Mouse (Mus musculus) G1E (cell line): ENCODE measurements around the gene Pms2. TPM values are rescaled to one million over a fixed set of nuclear protein-coding genes. Genes with fewer than 3 reads are reported as not detected.

Experiments used
- ATAC-seq: 2 replicates; pipeline ENCODE4 v1.8.0; 2016; ENCODE audit warnings: mild to moderate bottlenecking; ENCODE audit not compliant: insufficient number of reproducible peaks, poor library complexity, low FRiP score, severe bottlenecking; ENCODE audit errors: extremely low read depth
- DNase-seq: peaks from one replicate; pipeline ENCODE4 v3.0.0; 2012; ENCODE audit warnings: low spot score
- H3K27me3 ChIP-seq: 2 replicates; pipeline ENCODE4 v1.6.1; 2012; ENCODE audit warnings: mild to moderate bottlenecking, low read length, inconsistent platforms; ENCODE audit not compliant: insufficient read depth
- H3K36me3 ChIP-seq: replicated peaks from 2 replicates; pipeline ENCODE3; 2012; ENCODE audit warnings: mild to moderate bottlenecking, inconsistent platforms
- H3K4me1 ChIP-seq: 2 replicates; pipeline ENCODE4 v1.6.1; 2012; ENCODE audit warnings: low read depth, low read length, inconsistent platforms, mixed read lengths; ENCODE audit not compliant: insufficient read depth
- H3K4me3 ChIP-seq: 2 replicates; pipeline ENCODE4 v1.5.1; 2012; ENCODE audit warnings: low read depth, mild to moderate bottlenecking, inconsistent platforms, low read length, moderate library complexity, mixed read lengths
- H3K9me3 ChIP-seq: replicated peaks from 2 replicates; pipeline ENCODE4 v1.6.1; 2012; ENCODE audit warnings: inconsistent platforms
- CTCF ChIP-seq: IDR thresholded peaks from 2 replicates; pipeline ENCODE4 v1.5.1; 2012; ENCODE audit warnings: low read depth, low read length, inconsistent platforms, mixed read lengths
- GATA1 ChIP-seq: IDR thresholded peaks from 2 replicates; pipeline ENCODE4 v1.6.1; 2012; ENCODE audit warnings: borderline replicate concordance, low read length, inconsistent platforms, mixed read lengths
- GATA2 ChIP-seq: IDR thresholded peaks from 2 replicates; pipeline ENCODE4 v1.6.1; 2012; ENCODE audit warnings: low read depth, low read length, inconsistent platforms, borderline replicate concordance
- POLR2AphosphoS5 ChIP-seq: IDR thresholded peaks from 2 replicates; pipeline ENCODE4 v1.6.1; 2012; ENCODE audit warnings: low read depth, low read length, inconsistent platforms; ENCODE audit not compliant: insufficient replicate concordance
- TAL1 ChIP-seq: conservative IDR thresholded peaks from 2 replicates; pipeline ENCODE4 v1.6.1; 2012; ENCODE audit warnings: low read depth, low read length, inconsistent platforms, mixed read lengths
- polyA plus RNA-seq: library from polyadenylated mRNA; stranded (reverse); fragments of >175 nt; gene quantifications from 2 replicates; pipeline ENCODE4 v1.2.3, GENCODE M21; 2012
- total RNA-seq, 2 experiments: library from RNA; stranded (forward) in 1 of 2; stranded (reverse) in 1 of 2; fragments of 200-1000 nt in 1 of 2; fragments of >200 nt in 1 of 2; fragmentation: Nextera tagmentation in 1 of 2; gene quantifications; 2 replicates each; pipeline ENCODE4 v1.2.3; 2014 to 2017

Pms2 gene
- total and polyA plus RNA-seq, 3 experiments = 2.3 to 46.9 (median 36.4) TPM

DNA sequence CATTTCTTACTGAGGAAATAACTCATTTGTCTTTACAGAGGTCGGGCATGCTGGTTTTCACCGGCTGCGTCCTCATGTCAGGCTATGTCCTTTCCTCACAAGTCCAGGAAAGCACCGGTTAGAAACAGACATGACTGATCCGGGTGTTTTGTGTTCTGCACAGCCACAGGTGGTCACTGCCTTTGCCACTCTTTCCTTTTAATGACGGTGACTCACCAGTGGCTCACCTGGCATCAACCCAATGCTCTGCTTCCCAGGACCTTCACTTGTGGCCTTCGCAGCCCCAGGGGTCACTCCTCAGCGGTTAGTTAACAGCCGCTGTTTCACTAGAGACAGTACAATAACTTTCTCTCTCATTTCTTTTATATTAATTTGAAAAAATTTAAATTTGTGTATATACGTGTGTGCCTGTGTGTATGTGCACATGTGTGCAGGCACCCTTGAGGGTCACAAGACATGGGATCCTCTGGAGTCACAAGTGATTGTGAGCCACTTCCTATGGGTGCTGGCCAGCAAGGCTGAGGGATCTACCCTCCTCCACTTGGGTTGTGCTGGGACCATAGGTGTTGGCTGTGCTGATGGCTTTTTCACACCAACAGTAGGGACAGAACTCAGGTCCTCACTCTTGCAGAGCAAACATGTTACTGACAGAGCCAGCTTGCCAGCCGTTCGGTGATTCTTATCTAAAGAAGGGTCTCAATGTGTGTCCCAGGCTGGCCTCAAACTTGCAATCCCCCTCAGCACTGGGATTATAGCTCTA, 56.0 kb downstream of the Pms2 start:
- no peak for TF ChIP-seq GATA1
- TF ChIP-seq TAL1 = no peak
- no peak for TF ChIP-seq CTCF
- TF ChIP-seq GATA2 = no peak
- no peak for TF ChIP-seq POLR2AphosphoS5

DNA sequence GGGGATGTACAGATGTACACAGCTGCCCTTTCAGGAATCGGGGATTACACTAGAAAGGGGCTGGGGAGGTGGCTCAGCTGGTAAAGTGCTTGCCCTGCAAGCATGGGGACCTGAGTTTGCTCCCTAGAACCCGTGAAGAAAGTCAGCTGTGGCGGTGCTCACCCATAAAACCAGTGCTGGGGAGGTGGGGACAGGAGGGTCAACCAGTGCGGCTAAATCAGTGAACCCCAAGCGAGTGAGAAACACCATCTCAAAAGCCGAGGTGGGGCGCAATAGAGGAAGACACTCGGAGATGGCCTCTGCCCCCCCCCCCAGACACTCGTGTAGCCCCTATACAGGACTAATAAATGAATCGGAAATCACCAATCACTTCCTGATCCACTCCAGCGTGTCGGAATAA, 56.9 kb downstream of the Pms2 start:
- Histone ChIP-seq H3K27me3 (peaks cover 24% of the 10 kb centered on the region), H3K9me3 (no peaks in the 10 kb centered on the region), H3K4me1 (no peaks in the 10 kb centered on the region), H3K4me3 (no peak overlapping the region), H3K36me3 (no peaks in the 10 kb centered on the region)
- DNase-seq (no peak), ATAC-seq (no peak)
- no peak for TF ChIP-seq GATA2
- no peak for TF ChIP-seq CTCF
- TF ChIP-seq TAL1 = no peak
- no peak for TF ChIP-seq GATA1
- TF ChIP-seq POLR2AphosphoS5 = no peak

More for the DNA sequence above, 56.0 kb downstream of the Pms2 start:
- H3K36me3 ChIP-seq = no peaks in the 10 kb centered on the region
- ATAC-seq = no peak
- H3K4me1 ChIP-seq = no peaks in the 10 kb centered on the region
- H3K27me3 ChIP-seq = peaks cover 26% of the 10 kb centered on the region
- no peaks in the 10 kb centered on the region for H3K9me3 ChIP-seq
- no peak for DNase-seq
- H3K4me3 ChIP-seq = no peak overlapping the region

DNA sequence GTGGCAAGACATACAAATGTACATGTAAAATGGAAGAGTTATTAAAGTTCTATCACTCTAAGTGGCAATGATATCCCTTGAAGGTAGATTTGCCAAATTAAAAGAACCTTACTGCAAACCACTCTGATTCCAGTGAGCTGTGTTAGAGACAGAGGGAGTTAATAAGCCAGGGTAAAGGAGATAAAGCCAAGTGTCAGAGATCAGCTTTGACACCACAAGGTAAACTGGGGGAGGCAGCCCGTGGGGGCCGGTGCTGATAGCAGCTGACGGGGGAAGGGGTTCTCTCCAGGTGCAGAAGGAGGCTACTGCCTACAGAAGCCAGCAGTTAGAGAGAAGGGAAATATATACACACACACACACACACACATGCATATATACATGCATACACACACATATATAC, 62.9 kb downstream of the Pms2 start:
- no peak for ATAC-seq

DNA sequence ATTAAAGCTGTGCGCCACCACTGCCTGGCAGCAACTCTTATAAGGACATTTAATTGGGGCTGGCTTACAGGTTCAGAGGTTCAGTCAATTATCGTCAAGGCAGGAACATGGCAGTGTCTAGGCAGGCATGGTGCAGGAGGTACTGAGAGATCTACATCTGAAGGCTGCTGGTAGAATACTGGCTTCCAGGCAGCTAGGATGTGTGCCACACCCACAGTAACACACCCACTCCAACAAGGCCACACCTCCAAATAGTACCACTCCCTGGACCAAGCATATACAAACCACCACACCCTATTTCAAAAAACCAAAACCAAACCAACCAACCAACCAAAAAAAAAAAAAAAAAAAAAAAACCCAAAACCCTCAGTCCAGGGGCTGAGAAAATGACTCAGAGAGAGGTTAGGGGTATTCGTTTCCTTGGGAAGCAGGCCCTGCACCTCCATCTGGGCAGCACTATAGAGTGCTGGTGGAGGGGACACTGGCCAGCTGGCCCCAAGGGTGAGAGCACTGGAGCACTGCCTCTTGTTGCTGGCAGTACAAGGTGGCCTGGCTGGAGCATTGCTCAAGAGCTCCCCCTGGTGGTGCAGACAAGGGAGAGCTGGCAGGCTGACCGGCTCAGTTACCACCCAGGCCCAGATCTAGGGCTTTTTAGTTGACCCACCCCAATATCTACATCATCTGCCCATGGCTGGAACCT, 65.3 kb downstream of the Pms2 start:
- TF ChIP-seq TAL1 (no peak), CTCF (peak; percentile 98), GATA1 (no peak)
- Histone ChIP-seq H3K9me3 (no peaks in the 10 kb centered on the region), H3K27me3 (peaks cover 4% of the 10 kb centered on the region; the same call in 1 of the 2 replicates), H3K4me1 (peaks cover 27% of the 10 kb centered on the region), H3K36me3 (no peaks in the 10 kb centered on the region), H3K4me3 (no peak overlapping the region)
- ATAC-seq (peak; percentile 69), DNase-seq (peak; percentile 64)

More for the DNA sequence above, 62.9 kb downstream of the Pms2 start:
- Histone ChIP-seq H3K9me3 (no peaks in the 10 kb centered on the region), H3K27me3 (peaks cover 14% of the 10 kb centered on the region), H3K4me1 (peaks cover 27% of the 10 kb centered on the region), H3K36me3 (no peaks in the 10 kb centered on the region), H3K4me3 (no peak overlapping the region)
- TF ChIP-seq POLR2AphosphoS5 (no peak), GATA2 (no peak), TAL1 (no peak), GATA1 (no peak), CTCF (no peak)
- DNase-seq = no peak

DNA sequence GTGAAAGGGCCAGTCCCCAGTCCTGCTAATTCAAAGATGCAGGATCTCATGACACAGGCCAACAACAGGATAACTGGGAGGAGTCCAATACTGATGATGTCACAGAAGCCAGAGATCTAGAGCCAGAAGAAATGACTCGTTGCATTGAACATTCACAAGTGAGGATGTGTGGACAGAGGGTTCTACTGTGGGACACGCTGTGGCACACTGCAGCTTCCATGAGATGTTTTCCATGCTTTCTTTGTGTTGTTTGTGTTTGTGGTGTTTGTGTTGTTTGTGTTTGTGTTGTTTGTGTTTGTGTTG, 65.8 kb downstream of the Pms2 start:
- no peak for ATAC-seq
- peaks cover 27% of the 10 kb centered on the region for H3K4me1 ChIP-seq
- TF ChIP-seq GATA2 (no peak), GATA1 (no peak), TAL1 (no peak), CTCF (no peak), POLR2AphosphoS5 (no peak)

DNA sequence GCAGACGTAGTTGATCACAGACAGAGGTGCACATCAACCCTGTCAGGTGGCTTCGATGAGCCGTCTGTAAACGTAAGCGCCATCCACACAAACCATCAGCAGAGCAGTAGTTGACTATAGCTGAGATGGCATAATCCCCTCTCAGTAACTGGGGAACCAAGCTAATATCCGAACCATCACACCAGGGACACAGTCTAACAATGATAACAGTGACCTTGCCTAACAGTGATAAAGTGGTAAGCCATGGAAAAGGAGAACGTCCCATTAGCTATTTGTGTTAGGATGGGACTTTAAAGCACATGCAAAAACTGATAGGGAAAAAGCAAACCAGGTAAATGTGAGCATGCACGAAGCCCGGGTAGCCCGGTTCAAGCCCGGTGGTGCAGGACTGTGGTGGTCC, 66.5 kb downstream of the Pms2 start:
- Histone ChIP-seq H3K36me3 (peaks cover 4% of the 10 kb centered on the region), H3K9me3 (no peaks in the 10 kb centered on the region), H3K27me3 (peaks cover 2% of the 10 kb centered on the region; the same call in 1 of the 2 replicates), H3K4me3 (no peak overlapping the region), H3K4me1 (peaks cover 27% of the 10 kb centered on the region)
- ATAC-seq = no peak
- no peak for TF ChIP-seq GATA2
- TF ChIP-seq POLR2AphosphoS5 = no peak
- TF ChIP-seq GATA1 = no peak
- TF ChIP-seq CTCF = no peak
- no peak for TF ChIP-seq TAL1
- DNase-seq = no peak

More for the DNA sequence above, 65.8 kb downstream of the Pms2 start:
- Histone ChIP-seq H3K4me3 (no peak overlapping the region), H3K27me3 (peaks cover 2% of the 10 kb centered on the region; the same call in 1 of the 2 replicates), H3K36me3 (no peaks in the 10 kb centered on the region), H3K9me3 (no peaks in the 10 kb centered on the region)
- DNase-seq = no peak
